Mouse (Mus musculus) thymus, postnatal 25 days (tissue): Measurements from ENCODE around the gene Pla2g15.
"Not testable (repeated sequence)": the region's sequence is repeated elsewhere in the genome, so short reads cannot be mapped to it uniquely, and the experiment has no call there.

ENCODE experiments used
- DNase-seq: peaks from one replicate; pipeline ENCODE4 v3.0.0; 2022

The Pla2g15 gene

GRCm38 (mm10) chr8:106173566-106173965, 23.4 kb downstream of the Pla2g15 start:
- DNase-seq, result no peak

GRCm38 (mm10) chr8:106176891-106177290, 26.7 kb downstream of the Pla2g15 start:
- DNase-seq, result no peak

DNA sequence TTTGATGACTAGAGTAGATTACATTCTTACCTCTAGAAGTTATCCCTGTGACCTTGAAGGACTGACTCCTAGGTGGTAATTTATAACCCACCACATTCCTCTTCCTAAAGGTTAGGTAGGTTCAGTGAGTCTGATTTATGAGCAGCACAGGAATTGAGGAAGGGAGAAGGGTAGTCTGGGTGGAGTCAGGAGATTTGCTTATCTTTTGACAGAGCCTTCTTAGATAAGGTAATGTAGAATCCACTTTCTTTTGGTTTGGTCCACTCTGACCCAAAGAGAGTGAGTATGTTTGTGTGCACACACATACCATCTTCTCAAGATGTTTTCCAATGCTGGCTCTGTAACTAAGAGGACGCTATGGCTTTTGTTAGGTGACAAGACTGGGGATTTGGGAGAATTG, 27.4 kb downstream of the Pla2g15 start:
- no peak for DNase-seq

GRCm38 (mm10) chr8:106178428-106178827, 28.2 kb downstream of the Pla2g15 start:
- DNase-seq, result no peak

GRCm38 (mm10) chr8:106185628-106186270, 35.5 kb downstream of the Pla2g15 start:
- no peak for DNase-seq

DNA sequence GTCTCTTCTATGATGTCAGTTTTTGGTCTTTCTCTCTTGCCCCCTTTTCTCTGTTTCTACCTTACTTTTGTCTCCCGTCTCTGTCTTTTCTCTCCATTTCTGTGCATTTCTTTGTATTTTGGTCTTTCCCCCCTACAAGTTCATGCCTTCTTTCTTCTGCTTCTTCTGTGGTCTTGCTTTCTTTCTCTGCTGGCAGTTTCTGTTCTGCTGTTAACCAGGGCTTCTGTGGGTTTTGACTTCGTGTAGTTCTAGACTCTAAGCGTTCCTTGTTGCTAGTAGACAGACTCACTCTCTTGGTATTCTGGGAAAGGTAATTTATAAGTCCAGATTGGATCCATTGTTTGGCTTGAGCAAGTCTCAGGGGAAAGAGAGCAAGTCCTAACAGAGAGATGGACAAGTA, 36.2 kb downstream of the Pla2g15 start:
- DNase-seq, result no peak

- DNase-seq, result no peak
Observed at GRCm38 (mm10) chr8:106189162-106189561, 39.0 kb downstream of the Pla2g15 start.

DNA sequence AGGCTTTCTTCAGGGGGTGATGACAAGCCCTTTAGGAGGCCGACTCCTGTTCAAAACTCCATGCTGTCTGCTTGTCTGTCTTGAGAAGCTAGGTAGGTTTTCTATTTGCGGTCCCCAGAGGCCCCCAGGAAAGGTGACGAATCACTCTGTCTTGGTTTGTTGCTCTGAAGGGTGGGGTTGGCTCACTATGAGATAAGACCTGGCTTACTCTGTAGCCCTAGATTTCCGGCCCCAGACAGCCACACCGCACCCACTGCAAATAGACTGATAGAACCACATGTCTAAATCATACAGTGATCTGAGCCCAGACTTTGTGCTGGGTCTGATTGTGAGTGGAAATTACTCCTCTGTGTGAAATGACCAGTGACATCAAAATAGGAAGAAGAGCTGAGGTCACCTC, 41.4 kb downstream of the Pla2g15 start:
- DNase-seq, result no peak

GRCm38 (mm10) chr8:106193162-106193561, 43.0 kb downstream of the Pla2g15 start:
- no peak for DNase-seq

GRCm38 (mm10) chr8:106194062-106194461, 43.9 kb downstream of the Pla2g15 start:
- DNase-seq, result no peak

GRCm38 (mm10) chr8:106198741-106199140, 48.5 kb downstream of the Pla2g15 start:
- DNase-seq, result peak; percentile 37

- DNase-seq, result not testable (repeated sequence)
Observed at GRCm38 (mm10) chr8:106199596-106199995, 49.4 kb downstream of the Pla2g15 start.

DNA sequence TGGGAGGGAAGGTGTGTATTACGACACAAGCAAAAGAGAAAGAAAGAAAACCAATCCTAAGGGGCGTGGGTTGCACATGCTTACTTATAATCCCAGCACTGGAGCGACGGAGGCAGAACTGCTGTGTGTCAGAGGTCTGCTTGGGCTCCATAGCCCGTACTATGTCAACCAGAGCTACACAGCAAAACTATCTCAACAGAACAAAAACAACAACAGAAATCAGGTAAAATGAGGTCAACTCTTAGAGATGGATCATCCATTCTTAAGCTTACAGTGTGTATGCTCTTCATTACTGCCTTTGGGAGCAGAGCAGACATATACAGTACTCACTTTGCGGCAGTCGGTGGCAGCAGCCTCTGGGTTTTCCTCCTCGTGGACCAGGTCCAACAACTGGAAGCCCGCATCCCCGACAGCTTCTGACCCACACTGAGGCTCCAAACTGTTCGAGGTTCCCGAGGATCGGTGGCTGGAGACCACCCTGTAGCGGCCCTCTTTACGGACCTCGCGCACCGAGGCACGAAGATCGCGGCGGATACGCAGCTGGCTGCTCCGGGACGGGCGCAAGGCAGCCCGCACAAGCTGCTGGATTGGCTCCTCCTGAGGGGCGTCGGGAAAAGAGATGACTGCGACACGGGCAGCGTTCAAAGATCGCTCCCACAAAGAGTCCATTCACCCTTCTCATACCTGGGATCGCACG, 60.0 kb downstream of the Pla2g15 start:
- DNase-seq, result no peak

- DNase-seq, result peak; percentile 94
Observed at GRCm38 (mm10) chr8:106210821-106211345, 60.7 kb downstream of the Pla2g15 start, which contains the start of the genes Slc7a6os and Prmt7. Slc7a6os (minus strand) TSS chr8:106210935. Prmt7 (plus strand) TSS chr8:106210936.

GRCm38 (mm10) chr8:106211421-106211820, 61.2 kb downstream of the Pla2g15 start:
- DNase-seq, result no peak

GRCm38 (mm10) chr8:106213959-106214358, 63.8 kb downstream of the Pla2g15 start:
- no peak for DNase-seq
